ENCODE assay signal across 8 mouse cellular contexts in genomic region chr12:81796541-81796940, GRCm38 (mm10). TPM values are rescaled to one million over a fixed set of nuclear protein-coding genes. Genes with fewer than 3 reads are reported as not detected.
A peak's percentile ranks its signal among the peaks of the same experiment; 100 is the strongest.
DNase-seq lines count a peak whose midpoint lies in the region; ATAC-seq and TF ChIP-seq lines count a peak whose summit lies in the region.

No protein-coding gene starts in this region.

- peak; percentile 80 for DNase-seq in A20 (ENCODE audit: low read depth, low spot score)
- peak; percentile 64 for DNase-seq in Muller cell, postnatal 12 days (ENCODE audit: inconsistent ontology term)
- DNase-seq in cerebellum, postnatal 10 days = peak; percentile 93 to 97
- DNase-seq in gastrocnemius, adult 2 months = peak; percentile 80
- peak; percentile 70 to 92 for DNase-seq in kidney, postnatal 36 days
- peak; percentile 61 for DNase-seq in right cerebral cortex, adult 18-20 months
- DNase-seq in urinary bladder, postnatal 10 days (ENCODE audit: low spot score) = peak; percentile 61

- WGBS in lung, embryonic 16.5 days = 5% methylated on average over 7 of the region's 7 CpGs

- ATAC-seq in lung, embryonic 16.5 days (ENCODE audit: low read depth) = peak; percentile 49; the same call in 1 of the 2 replicates

- peak; percentile 93 for TF ChIP-seq CTCF in gastrocnemius, adult 2 months (IDR thresholded peaks at IDR 0.05)

- no peaks in the 10 kb centered on the region for H3K36me3 ChIP-seq in lung, embryonic 16.5 days (ENCODE audit: control insufficient read depth, insufficient read depth, low read length)

- H3K27ac ChIP-seq in gastrocnemius, adult 2 months = no peak overlapping the region
- no peak overlapping the region for H3K27ac ChIP-seq in lung, embryonic 16.5 days (ENCODE audit: low read length)

- no peaks in the 10 kb centered on the region for H3K27me3 ChIP-seq in lung, embryonic 16.5 days (ENCODE audit: control insufficient read depth, insufficient read depth, low read depth, low read length)

- H3K9me3 ChIP-seq in lung, embryonic 16.5 days (ENCODE audit: control insufficient read depth, low read length) = no peaks in the 10 kb centered on the region

- H3K4me3 ChIP-seq in gastrocnemius, adult 2 months = no peak overlapping the region
- no peak overlapping the region for H3K4me3 ChIP-seq in lung, embryonic 16.5 days (ENCODE audit: low read length)

- H3K9ac ChIP-seq in lung, embryonic 16.5 days (ENCODE audit: low read length) = no peak overlapping the region

- intact Hi-C loops in gastrocnemius, adult 2 months (cut with DNase I) = loop anchor here (5.0 kb wide), 2 partner anchors 61 to 181 kb away; no protein-coding TSS in a partner anchor

- no peak overlapping the region for H3K4me2 ChIP-seq in lung, embryonic 16.5 days (ENCODE audit: low read depth, low read length)

- H3K4me1 ChIP-seq in lung, embryonic 16.5 days (replicated peaks; ENCODE audit: control insufficient read depth, insufficient read depth, low read length) = no peaks in the 10 kb centered on the region

RNA-seq across cellular contexts. Expression of gene Map3k9, which starts 15.6 kb away (rescaled TPM):
- under 1 TPM; 0.08 to 0.10 TPM for total RNA-seq in gastrocnemius, adult 2 months (2021)
- polyA plus RNA-seq in lung, embryonic 16.5 days (2015; fragmentation: Nextera tagmentation; extraction: Ambion mirVana) = 1.2 and 1.7 TPM in 2 replicates
